Mouse (Mus musculus) small intestine, adult 2 months (tissue): ENCODE measurements at regions not wholly inside any gene's neighbourhood (a gene's known extent, or its start where the extent isn't known, plus 50 kb on each side); places are given as distances from the start of the nearest gene placed in this dataset.

Experiments used
- CTCF ChIP-seq: fragments of 200-500 bp; IDR thresholded peaks from 2 replicates; pipeline ENCODE4 v1.5.1; 2012; ENCODE audit warnings: low read depth, mild to moderate bottlenecking, control low read depth, inconsistent platforms, low read length, moderate library complexity, mixed read lengths; ENCODE audit not compliant: insufficient replicate concordance, insufficient read length; ENCODE audit errors: extremely low read depth
- POLR2A ChIP-seq: fragments of 200-500 bp; IDR thresholded peaks from 2 replicates; pipeline ENCODE4 v1.6.1; 2012; ENCODE audit warnings: low read depth, mild to moderate bottlenecking, control low read depth, inconsistent platforms, low read length, moderate library complexity

DNA sequence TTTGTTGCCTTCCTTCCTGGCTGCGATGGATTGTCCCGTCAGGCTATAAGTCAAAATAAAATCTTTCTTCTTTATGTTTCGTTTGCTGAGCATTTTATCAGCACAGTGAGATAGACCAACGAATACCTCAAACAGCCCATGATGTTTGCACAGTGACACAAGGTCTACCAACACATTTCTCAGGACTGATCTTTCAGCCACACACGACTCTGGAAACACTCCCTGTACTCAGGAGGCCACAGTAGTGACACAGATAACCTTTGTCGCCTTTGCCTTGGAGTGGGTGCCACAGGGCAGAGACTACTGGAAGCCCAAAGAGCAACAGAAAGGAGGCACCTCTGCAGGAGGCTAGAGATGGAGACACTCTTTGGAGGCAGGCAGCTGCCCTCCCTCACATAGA lies 55.0 kb upstream of the Pax1 start:
- TF ChIP-seq CTCF (no peak), POLR2A (no peak)
